Mouse (Mus musculus) cerebellum, postnatal 25 days (tissue): ENCODE measurements around the gene Srarp.

Experiments
- DNase-seq, 2 experiments: peaks; one replicate each; pipeline ENCODE4 v3.0.0; 2021; ENCODE audit warnings: mixed read lengths in 2 of 2

Gene Srarp

DNA sequence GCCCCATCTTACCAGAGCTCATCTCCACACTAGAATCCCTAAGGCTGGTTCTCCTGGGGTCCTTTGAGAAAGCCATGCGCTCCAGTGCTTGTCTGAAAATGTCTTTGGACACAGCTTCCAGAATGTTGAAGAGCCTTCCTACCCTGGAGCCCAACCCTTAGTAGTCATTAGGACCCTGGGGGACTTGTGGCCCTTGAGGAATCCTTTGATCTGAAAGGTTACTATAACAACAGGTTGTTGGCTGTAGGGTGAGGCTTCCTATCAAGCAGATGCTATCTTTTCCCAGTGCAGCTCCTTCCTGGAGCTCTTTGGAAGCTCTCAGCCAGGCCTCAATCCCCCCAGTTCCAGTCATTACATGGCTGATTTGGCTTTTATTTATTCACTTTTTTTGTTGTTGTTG is at the start of gene Srarp:
Srarp (minus strand) TSS at position 132 of the 400 bp plus-strand sequence.
- DNase-seq: no peak

DNA sequence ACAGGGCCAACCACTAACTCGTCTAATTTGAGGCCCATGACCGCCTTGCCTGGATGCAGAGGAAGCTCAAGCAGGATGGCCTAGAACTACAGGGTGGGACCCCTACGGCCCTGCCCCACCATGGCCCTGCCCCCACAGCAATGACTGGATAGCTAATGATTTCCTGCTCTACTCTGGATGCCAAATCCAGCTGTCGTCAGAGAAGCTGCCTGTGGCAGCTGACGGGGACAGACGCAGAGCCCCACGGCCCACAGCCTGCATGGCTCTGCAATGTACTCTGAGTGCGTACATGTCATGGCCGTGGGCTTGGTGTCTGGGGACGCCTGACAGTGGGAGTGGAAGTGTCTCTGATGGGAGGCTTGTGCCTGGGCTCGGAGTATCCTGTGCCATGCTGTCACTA is 48.2 kb upstream of the Srarp start:
- no peak for DNase-seq

DNA sequence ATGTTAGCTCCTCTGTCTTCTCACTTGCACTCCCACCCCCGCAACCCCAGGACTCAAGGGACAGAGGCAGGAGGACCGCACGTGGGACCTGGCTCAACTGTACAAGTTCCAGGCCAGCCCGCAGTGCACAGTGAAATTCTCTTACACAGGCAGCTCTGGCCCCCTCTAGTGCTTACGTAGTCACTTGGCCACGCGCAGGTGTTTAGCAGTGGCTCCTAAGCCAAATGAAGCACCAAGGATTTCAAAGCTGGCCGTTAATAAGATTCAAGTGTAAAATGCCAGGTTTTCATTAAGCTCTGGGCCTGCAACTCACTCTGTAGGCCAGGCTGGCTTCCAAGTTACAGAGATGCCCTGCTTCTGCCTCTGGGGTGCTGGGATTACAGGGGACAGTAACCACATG is 43.5 kb upstream of the Srarp start:
- DNase-seq: peak; percentile 65 to 70

DNA sequence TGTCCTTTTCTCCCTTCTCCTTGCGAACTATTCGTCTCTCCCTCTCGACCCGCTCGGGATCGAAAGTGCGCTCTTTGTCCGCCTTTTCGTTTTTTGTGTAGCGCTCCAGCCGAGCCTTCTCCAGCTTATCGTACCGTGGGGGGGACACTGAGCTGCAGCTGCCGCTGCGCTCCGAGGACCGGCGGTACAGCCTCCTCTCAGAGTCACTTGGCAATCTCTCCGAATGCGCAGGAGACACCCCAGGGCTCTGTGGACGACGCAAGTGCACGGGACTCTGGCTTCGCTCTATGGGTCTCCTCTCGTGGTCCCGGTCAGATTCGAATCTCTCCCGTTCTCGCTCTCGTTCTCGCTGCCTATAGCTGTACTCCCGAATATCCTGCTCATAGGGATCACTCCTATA is 42.9 kb upstream of the Srarp start:
- peak; percentile 54 to 61 for DNase-seq

- peak in 1 of 2 experiments; percentile 78 for DNase-seq
Observed at GRCm38 (mm10) chr4:141478225-141478624, 42.3 kb upstream of the Srarp start.

GRCm38 (mm10) chr4:141477681-141478102 is 41.8 kb upstream of the Srarp start:
- peak; percentile 95 to 97 for DNase-seq

DNA sequence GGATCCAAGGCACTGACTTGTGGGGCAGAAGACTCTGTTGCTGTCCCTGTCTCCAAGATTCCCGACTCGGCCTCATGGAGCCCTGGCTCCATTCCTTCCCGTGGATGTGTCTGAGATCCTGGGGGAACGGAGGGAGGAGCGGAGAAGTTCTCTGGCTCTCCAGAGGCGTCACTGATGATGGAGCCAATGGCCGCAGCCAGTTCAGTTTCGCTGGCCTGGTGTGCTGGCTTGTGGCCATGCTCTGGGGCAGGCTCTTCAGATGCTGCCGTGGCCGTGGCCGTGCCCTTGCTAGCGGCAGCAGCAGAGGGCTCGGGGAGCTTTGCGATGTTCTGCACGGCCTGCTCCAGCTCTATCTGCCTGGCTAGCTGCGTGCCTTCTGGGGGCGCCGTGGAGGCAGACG is 38.5 kb upstream of the Srarp start:
- DNase-seq: peak; percentile 37 to 46

- DNase-seq: peak in 1 of 2 experiments; percentile 23
Observed at GRCm38 (mm10) chr4:141472641-141473321, 36.9 kb upstream of the Srarp start.

DNA sequence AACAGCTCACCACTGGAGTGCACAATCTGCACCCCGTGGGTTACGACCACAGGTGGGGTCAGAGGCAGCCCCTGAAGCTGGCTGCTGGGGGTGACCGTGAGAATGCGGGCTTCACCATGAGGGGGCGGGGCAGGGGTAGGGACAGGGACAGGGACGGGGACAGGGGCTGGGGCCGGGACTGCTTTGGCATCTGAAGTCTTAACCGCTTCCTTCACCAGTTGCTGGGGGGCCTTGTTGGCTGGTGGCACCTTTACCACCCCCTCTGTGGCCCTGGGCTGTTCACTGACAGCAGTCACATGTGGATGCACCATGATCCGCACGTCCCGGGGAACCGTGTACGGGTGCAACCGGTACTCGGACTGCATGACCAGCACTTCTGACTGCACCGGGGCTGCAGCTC is 35.6 kb upstream of the Srarp start:
- peak in 1 of 2 experiments; percentile 20 for DNase-seq

DNA sequence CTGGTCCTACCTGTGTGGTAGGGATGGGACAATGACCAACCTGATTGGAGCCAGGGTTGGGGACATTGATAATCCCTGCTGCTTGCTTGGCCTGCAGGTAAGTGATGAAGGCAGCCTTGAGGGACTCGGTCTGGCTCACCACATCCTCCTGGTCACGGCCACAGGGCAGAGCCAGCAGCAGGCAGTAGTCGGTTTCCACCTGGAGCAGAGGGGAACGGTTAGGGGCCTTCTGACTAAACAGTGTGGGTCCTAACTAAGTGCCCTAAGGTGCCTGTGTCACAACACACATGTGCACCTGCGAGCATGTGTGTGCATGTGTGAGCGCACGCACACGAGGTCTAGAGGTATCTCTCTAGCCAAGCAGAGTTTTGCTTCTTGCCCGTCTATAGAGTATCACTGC is 33.4 kb upstream of the Srarp start:
- no peak for DNase-seq

GRCm38 (mm10) chr4:141468576-141468975 is 32.7 kb upstream of the Srarp start:
- DNase-seq: peak; percentile 83 to 89

DNA sequence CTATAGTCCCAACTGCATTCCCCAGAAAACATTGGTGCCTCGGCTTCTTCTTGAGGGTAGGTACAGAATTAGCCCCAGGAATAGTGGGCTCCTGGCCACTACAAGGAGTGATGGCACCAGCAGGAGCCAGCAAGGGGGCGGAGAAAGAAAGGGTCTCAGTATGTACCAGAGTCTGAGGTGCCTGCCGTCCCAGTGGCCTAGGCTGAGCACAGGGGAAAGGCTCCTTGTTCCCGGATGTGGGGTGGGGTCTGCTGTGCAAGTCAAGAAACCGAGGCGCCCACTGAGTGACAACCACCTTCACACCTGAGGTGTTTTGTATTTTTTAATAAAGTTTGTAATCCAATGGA is 31.6 kb upstream of the Srarp start:
- DNase-seq: no peak

DNA sequence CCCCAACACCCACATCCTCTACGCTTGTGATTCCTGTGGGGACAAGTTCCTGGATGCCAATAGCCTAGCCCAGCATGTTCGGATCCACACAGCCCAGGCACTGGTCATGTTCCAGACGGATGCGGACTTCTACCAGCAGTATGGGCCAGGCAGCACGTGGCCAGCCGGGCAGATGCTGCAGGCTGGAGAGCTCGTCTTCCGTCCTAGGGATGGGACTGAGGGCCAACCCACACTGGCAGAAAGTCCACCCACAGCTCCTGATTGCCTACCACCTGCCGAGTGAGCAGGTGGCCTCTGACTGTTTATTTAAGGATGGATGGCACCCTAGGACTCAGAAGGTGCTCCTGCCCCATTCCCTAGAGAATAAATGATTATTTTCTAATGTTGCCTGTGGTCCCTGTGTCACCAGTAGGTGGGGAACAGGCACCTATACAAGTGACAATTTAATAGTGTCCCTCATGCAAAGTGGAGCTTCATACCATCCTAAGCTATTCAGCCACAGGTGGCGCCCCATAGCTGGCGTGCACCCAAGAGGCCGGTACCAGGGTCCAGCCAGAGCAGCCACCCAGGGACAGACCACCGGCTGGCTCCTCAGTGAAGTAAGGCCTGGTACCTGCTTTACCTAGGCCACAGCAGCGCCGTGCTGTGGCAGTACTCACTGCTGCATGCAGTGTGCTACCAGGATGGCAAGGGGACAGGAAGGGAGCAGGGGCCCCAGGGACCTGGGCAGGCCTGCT is 31.1 kb upstream of the Srarp start:
- DNase-seq: peak; percentile 41 to 53

DNA sequence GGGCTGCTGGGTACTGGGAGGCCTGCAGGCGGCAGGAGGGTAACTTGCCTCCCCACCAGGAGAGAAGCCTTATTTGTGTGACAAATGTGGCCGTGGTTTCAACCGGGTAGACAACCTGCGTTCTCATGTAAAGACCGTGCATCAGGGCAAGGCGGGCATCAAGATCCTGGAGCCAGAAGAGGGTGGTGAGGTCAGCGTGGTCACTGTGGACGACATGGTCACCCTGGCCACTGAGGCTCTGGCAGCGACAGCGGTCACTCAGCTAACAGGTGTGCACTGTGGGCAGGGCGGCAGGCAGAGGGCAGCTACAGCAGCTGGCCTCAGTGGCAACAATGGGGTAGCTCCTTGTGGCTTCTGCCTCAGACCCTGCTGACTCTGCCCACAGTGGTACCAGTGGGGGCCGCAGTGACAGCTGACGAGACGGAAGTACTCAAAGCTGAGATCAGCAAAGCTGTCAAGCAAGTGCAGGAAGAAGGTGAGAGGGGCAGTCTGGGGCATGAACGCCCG is 30.4 kb upstream of the Srarp start:
- peak in 1 of 2 experiments; percentile 15 for DNase-seq

- DNase-seq: peak in 1 of 2 experiments; percentile 22
Observed at GRCm38 (mm10) chr4:141465512-141466288, 29.8 kb upstream of the Srarp start.

DNA sequence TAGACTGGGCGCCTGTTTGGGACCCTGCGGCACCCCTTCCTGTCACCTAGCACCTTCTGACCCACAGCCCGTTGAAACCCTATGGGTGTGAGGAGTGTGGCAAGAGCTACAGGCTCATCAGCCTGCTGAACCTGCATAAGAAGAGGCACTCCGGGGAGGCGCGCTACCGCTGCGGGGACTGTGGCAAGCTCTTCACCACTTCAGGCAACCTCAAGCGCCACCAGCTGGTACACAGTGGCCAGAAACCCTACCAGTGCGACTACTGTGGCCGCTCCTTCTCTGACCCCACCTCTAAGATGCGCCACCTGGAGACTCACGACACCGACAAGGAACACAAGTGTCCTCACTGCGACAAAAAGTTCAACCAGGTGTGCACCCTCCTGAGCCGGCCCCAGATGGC is 28.8 kb upstream of the Srarp start:
- DNase-seq: no peak

DNA sequence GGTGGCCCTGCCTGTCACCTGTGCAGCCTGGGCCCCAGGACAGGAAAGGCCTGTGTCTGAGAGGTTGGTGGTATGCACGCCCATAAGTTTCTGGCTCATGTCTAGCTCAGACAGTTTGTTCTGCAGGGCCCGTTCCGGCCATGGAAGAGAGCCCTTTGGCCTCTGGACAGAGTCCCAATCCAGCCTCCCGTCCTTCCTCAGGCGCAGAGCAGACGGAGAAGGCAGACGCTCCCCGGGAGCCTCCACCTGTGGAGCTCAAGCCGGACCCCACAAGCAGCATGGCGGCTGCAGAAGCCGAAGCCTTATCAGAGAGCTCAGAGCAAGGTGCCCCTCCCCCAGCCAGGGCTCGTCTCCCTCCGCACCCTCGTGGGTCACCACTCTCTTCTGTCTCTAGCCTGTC is 27.6 kb upstream of the Srarp start:
- no peak for DNase-seq

- peak; percentile 55 to 58 for DNase-seq
Observed at GRCm38 (mm10) chr4:141461576-141461975, 25.7 kb upstream of the Srarp start.

DNA sequence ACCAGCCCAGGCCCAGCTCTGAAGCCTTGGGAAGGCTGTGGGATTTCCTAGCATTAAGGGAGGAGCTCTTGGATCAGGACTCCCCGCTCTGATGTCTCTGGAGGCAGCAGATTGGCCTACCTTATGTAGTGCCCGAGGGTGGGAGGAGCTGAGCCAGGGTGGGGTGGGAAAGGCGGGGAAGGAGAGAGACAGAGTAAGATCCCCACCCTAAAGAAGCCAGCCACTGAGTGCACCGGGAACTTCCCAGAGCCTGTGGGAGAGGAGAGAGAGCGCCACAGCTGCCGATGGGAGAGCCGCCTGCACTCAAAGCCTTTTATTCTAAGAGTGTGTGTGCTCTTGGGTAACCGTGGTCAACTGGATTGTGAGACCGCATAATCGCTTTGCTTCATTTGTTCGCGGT is 25.2 kb upstream of the Srarp start:
- peak; percentile 11 to 32 for DNase-seq

- DNase-seq: peak; percentile 7 to 11
Observed at GRCm38 (mm10) chr4:141460481-141460880, 24.6 kb upstream of the Srarp start.

- peak; percentile 4 for DNase-seq
Observed at GRCm38 (mm10) chr4:141459766-141460165, 23.9 kb upstream of the Srarp start.

DNA sequence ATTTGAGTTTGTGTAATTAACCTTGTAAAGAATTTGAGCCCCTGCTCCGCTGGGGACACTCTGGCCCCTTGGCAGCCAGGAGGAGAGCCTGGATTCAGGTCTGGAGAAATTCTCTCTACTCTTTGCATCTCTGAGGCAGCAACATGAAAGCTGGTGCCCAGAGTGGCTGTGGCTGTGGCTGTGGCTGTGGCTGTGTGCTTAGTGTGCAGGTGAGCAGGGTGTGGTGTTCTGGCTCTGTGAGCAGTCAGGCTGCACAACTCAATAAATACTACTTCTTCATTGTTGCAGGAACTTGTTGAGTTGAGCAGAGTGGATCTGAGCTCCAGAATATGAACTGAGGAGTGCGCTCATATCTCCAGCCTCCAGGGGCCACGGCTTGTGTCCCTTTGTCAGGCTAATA is 23.0 kb upstream of the Srarp start:
- DNase-seq: peak in 1 of 2 experiments; percentile 3

DNA sequence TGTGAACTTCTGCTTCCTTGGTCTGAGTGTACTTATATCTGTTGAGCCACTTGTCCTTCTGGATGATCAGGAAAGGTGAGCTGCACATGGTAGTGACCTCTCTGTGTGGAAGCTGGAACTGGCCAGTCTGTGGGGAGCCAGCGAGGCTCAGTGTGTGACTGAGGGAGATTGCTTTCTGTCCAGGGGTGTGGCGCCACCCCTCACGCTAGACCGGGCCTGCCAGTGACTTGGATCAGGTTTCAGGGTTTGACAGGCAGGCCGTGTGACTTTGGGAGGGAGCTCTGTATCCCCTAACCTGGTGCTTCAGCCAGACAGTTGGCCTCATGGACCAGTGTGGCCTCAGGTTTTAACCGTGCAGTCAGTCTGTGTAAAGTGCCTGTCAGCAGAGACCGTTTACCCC is 22.3 kb upstream of the Srarp start:
- DNase-seq: peak in 1 of 2 experiments; percentile 6
